Mouse (Mus musculus): ENCODE data around the gene Slc22a18.
A peak's percentile ranks its signal among the peaks of the same experiment; 100 is the strongest.
"Not testable (repeated sequence)": the region's sequence is repeated elsewhere in the genome, so short reads cannot be mapped to it uniquely, and the experiment has no call there.

The Slc22a18 gene

DNA sequence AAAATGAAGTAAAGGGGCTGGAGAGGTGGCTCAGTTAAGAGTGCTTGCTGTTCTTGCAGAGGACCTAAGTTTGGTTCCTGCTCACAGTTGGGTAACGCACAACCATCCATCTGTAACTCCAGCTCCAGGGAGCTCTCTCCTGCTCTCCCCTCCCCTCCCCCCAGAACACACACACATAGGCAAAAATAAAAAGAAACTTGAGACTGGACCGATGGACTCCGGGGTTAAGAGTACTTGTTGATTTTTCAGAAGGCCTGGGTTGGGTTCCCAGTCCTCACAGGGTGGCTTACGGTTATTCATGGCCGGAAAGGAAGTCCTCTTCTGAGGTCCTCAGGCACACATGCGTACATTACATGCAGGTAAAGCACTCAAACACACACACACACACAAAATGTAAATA is 30.4 kb downstream of the Slc22a18 start:
- DNase-seq (ENCODE audit: low read depth) = no peak

DNA sequence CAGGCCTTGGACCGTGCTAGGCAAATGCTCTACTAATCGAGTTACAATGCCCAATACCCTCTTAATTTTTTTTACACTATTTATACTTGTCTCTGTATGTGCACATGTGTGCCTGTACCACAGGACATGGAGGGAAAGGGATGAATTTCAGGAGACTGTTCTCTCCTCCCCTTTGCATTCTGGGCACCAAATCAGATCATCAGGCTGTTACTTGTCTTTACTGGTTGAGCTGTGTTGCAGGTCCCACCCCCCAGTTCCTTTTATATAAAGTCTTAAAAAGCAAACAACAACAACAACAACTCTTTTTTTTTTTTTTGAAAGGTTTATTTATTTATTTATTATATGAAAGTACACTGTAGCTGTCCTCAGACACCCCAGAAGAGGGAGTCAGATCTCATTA is 31.9 kb downstream of the Slc22a18 start:
- DNase-seq (ENCODE audit: low read depth) = no peak

- DNase-seq (ENCODE audit: low read depth) = peak; percentile 53
Observed at GRCm38 (mm10) chr7:143505823-143506222, 32.3 kb downstream of the Slc22a18 start.

- no peak for DNase-seq (ENCODE audit: low read depth)
Observed at GRCm38 (mm10) chr7:143506271-143506670, 32.7 kb downstream of the Slc22a18 start.

DNA sequence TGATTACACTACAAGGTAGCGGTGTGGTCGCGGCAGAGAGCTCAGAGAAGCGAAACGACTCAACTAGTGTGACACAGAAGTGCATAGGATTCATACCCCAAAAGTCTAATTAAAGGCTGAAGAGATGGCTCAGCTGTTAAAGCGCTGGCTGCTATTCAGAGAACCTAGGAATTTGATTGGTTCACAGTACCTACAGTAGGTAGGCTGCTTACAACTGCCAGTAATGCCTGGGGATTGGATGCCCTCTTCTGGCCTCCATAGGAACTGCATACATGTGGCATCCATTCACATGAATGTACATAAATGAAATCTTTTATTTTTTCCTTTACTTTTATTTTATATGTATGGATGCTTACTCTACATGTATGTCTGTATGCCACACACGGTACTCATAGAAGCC is 33.1 kb downstream of the Slc22a18 start:
- DNase-seq (ENCODE audit: low read depth) = peak; percentile 52

DNA sequence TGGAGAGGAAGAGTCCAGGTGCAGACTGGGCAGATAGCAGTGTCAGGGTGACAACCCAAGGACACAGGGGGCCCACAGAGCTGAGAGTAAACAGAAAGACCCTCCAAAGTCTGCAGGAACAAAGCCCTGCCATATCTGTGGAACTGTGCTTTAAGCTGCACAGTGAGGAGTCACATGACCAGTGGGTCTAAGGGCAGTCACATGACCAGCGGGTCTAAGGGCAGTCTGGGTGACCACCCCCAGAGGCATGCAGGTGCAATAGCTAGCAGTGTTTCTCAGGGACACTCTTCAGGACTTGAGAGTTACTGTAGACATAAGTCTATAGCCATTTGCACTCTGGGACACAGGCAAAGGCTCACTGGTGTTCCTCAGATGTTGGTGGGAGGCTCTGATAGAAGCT is 36.0 kb downstream of the Slc22a18 start:
- no peak for DNase-seq (ENCODE audit: low read depth)

GRCm38 (mm10) chr7:143510593-143511334 is 37.2 kb downstream of the Slc22a18 start:
- no peak for DNase-seq (ENCODE audit: low read depth)

GRCm38 (mm10) chr7:143511335-143511712 is 37.8 kb downstream of the Slc22a18 start:
- no peak for DNase-seq (ENCODE audit: low read depth)

DNA sequence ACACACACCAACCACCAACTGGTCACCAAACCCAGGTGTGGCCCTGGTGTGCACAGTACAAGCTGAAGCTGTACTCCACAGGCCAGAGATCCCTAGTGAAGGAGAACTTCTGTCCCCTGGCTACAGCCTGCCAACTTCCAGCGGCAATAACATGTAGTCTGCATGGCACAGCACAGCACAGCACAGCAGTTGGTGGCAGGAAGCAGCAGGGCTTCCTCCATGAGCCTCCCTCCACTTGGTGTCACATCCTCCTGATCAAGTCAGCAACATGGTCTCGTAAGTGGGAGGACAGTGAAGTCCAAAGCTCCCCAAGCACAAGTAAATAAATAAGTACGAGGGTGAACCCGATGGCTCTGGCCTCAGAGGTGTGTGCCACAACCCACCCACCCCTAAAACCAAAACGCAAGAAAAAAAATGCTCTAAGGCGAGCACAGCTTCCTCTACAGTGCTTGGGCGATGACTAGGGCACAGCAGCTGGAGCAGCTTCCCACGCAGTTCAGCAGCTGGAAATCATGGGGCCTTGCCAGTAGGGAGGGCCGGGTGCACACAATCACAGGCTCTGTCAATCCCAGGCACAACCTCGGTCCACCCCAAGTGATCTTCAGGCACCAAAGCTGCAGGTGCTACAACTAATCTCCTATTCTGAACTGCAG is 40.4 kb downstream of the Slc22a18 start:
- DNase-seq (ENCODE audit: low read depth) = no peak

GRCm38 (mm10) chr7:143514416-143514768 is 40.9 kb downstream of the Slc22a18 start:
- no peak for DNase-seq (ENCODE audit: low read depth)

- DNase-seq (ENCODE audit: low read depth) = no peak
Observed at GRCm38 (mm10) chr7:143519333-143519732, 45.8 kb downstream of the Slc22a18 start.

DNA sequence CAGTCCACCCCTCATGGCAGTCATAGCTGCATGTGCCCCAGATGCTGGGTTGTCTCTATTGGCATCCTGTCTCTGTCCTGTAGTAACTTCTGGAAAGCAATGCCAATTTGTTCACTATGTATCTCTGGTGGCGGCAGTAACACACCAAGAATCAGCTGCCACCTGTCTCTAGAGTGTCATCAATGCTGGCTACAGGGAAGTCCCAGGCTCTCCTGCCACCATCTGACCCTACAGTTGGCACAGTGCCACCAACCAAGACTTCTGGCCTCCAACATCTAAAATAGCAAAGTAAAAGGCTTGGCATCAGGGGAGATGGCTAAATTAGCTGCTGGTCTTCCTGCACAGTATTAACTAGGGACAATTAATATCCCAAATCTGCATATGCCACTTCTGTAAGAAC is 58.9 kb downstream of the Slc22a18 start:
- no peak for DNase-seq (ENCODE audit: low read depth)

GRCm38 (mm10) chr7:143533284-143533683 is 59.7 kb downstream of the Slc22a18 start:
- DNase-seq (ENCODE audit: low read depth) = peak; percentile 67

DNA sequence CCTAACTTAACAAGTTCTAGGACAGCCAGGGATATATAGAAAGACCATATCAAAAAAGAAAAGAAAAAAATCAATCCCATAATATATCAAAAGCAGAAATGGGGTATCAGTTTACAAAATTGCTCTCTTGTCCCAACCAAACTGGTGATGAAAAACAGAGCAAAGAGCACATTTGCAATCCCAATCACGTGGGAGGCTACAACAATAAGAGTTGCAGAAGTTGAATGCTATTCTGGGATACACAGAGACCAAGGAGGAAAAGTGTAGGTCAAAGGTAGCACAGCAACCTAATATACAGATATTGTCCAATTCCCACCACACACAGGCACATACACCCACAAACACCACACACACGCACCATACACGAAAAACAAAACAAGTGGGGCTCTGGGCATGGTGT is 62.7 kb downstream of the Slc22a18 start:
- no peak for DNase-seq (ENCODE audit: low read depth)

DNA sequence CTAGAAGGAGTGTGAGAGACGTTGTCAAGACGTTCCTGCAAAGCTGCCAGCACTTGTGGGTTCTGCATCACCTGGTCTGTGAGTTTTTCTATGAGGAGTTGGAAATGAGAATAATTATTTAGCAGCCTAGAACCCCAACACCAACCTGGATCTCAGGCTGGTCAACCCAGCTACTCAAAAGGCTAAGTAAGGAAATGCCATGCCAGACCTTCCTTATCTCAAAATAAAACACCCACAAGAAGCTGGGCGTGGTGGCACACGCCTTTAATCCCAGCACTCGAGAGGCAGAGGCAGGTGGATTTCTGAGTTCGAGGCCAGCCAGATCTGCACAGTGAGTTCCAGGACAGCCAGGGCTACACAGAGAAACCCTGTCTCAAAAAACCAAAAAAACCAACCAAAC is 64.7 kb downstream of the Slc22a18 start:
- DNase-seq (ENCODE audit: low read depth) = not testable (repeated sequence)

DNA sequence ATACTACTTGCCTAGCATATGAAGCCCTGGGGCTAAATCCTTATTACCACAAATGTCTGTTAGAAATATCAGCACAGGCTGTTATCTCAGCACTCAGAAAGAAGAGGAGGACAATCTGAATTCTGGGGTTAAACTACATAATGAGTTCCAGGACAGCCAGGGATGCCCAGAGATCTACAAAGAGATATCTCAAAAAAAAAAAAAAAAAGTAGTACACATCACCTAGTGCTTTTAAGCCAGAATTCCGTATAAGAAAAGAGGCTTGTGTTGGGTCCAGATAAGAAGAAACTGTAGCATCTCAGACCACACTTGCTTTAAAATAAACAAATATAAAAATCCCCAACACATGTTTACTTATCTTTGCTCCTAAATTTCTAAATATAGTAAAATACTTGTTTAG is 65.1 kb downstream of the Slc22a18 start:
- DNase-seq (ENCODE audit: low read depth) = no peak

- DNase-seq (ENCODE audit: low read depth) = no peak
Observed at GRCm38 (mm10) chr7:143544368-143544767, 70.8 kb downstream of the Slc22a18 start.

- DNase-seq (ENCODE audit: low read depth) = no peak
Observed at GRCm38 (mm10) chr7:143546554-143546953, 73.0 kb downstream of the Slc22a18 start.

DNA sequence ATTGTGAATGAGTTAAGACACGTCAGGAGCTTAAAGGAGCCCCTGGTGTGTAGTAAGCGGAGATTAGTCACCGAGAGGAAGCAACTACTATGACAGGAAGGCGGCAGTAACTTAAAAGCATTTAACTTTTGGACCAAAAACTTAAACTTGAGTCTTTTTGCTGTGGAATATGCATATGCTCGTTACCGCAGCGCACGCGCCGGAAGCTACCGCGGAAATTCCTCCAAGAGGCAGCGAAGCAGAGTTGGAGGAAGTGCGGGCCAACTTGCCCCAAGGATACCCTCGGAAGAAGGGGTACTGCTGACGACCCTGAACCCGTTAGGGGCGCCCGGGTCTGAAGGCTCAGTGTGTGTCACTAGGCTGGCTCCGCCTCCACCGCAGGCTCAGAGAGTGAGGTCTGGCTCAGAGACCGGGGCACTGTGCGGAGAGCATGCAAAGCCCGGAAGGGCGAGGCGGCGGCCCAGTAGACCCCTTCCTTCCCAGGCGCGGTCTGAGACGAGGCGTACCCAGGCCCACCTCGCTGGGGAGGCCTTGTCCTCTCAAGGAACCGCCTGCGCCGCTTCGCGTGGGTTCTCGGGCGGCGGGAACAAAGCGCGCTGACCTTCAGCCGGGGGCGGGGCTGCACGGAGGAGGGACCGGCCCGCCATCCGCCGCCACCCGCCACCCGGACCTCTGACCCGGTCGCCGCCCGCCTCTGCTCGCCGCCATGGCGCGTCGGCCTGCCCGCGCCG is 74.9 kb downstream of the Slc22a18 start:
- DNase-seq (ENCODE audit: low read depth) = no peak

Measured in c-Kit-positive CD71-positive TER-119-negative erythroid progenitor cells, embryonic 14.5 days (primary cell).